8 mouse cellular contexts compared by ENCODE assay signal in genomic region chr1:20951300-20951763, GRCm38 (mm10). TPM values are rescaled to one million over a fixed set of nuclear protein-coding genes. Genes with fewer than 3 reads are reported as not detected.
DNase-seq lines count a peak whose midpoint lies in the region; ATAC-seq lines count a peak whose summit lies in the region.

TSS of gene Efhc1 (plus strand) at chr1:20951626.

- no peaks in the 10 kb centered on the region for H3K9me3 ChIP-seq in hindbrain, embryonic 15.5 days

- peak within 1 kb of the TSS; percentile 85 for H3K4me2 ChIP-seq in hindbrain, embryonic 15.5 days

- peak within 1 kb of the TSS; percentile 90 for H3K27ac ChIP-seq in hindbrain, embryonic 15.5 days (replicated peaks)

- peak; percentile 99 for ATAC-seq in hindbrain, embryonic 15.5 days (ENCODE audit: low FRiP score, low read depth)

- no peaks in the 10 kb centered on the region for H3K36me3 ChIP-seq in hindbrain, embryonic 15.5 days

- no peaks in the 10 kb centered on the region for H3K27me3 ChIP-seq in hindbrain, embryonic 15.5 days

- WGBS in hindbrain, embryonic 15.5 days: 3% methylated on average over 19 of the region's 23 CpGs

- H3K4me3 ChIP-seq in hindbrain, embryonic 15.5 days: peak within 1 kb of the TSS; percentile 68

- peak; percentile 98 for DNase-seq in ZHBTc4 (ENCODE audit: low read depth, low spot score)
- DNase-seq in cerebellum, postnatal 4 days (ENCODE audit: low spot score in 2 of 2): peak; percentile 80 to 92
- DNase-seq in gastrocnemius, adult 18-20 months (ENCODE audit: low spot score): peak; percentile 93
- DNase-seq in layer of hippocampus, postnatal 36 days: peak; percentile 90 to 93
- peak; percentile 93 for DNase-seq in lung, postnatal 25 days (ENCODE audit: low spot score)
- peak; percentile 98 for DNase-seq in retina, embryonic 14.5 days (ENCODE audit: low spot score)
- DNase-seq in thymus, postnatal 36 days: peak; percentile 84 to 89

- peak within 1 kb of the TSS; percentile 76 for H3K9ac ChIP-seq in hindbrain, embryonic 15.5 days

- H3K4me1 ChIP-seq in hindbrain, embryonic 15.5 days (replicated peaks): peaks cover 12% of the 10 kb centered on the region

RNA-seq across cellular contexts. Expression of gene Efhc1, which starts in this region (rescaled TPM):
- total RNA-seq in gastrocnemius, adult 18-20 months (2021): under 1 TPM; 0.14 to 0.33 TPM
- 2.9 and 3.6 TPM in 2 replicates for polyA plus RNA-seq in hindbrain, embryonic 15.5 days (2015; fragmentation: Nextera tagmentation; extraction: Ambion mirVana)
- total RNA-seq in layer of hippocampus, postnatal 36 days (2021): 1 to 10 TPM in 1 of 2 experiments, under 1 TPM in 1; 0.77 to 1.7 TPM

Comparison
In these comparisons a context has a peak if more than half of its experiments do, and no peak if none do; other contexts are left out.
1. Peak in every context shown above with its lines: DNase-seq, ATAC-seq, H3K4me3 ChIP-seq and H3K27ac ChIP-seq.
2. Peak in DNase-seq in gastrocnemius, adult 18-20 months; RNA of the gene not detected or under 1 TPM.